Mouse (Mus musculus): Measurements from ENCODE around the gene 2700081O15Rik.

DNA sequence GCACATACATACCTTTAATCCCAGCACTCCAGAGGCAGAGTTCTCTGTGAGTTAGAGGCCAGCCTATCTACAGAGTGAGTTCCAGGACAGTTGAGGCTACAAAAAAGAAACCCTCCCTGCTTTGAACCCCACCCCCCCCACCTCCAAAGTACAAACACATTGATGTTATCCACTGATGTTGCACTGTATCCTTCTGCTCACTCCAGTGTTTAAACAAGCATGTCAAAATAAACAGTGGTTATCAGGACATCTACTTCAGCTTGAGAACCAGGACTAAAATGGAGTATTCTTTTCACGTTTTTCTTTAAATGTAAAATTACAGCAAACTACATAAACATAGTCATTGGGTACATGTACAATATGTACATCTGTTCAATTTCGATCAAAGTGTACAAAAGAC lies 27.7 kb downstream of the 2700081O15Rik start:
- TF ChIP-seq CTCF (conservative IDR thresholded peaks at IDR 0.05; ENCODE audit: low read length) (no peak), POU5F1 (IDR thresholded peaks at IDR 0.05; ENCODE audit: borderline replicate concordance, low read length) (no peak), NANOG (IDR thresholded peaks at IDR 0.05; ENCODE audit: borderline replicate concordance, low read length) (no peak)
